Mouse (Mus musculus): ENCODE measurements around the gene Gm45808.
"Not testable (repeated sequence)": the region's sequence is repeated elsewhere in the genome, so short reads cannot be mapped to it uniquely, and the experiment has no call there.

The Gm45808 gene

DNA sequence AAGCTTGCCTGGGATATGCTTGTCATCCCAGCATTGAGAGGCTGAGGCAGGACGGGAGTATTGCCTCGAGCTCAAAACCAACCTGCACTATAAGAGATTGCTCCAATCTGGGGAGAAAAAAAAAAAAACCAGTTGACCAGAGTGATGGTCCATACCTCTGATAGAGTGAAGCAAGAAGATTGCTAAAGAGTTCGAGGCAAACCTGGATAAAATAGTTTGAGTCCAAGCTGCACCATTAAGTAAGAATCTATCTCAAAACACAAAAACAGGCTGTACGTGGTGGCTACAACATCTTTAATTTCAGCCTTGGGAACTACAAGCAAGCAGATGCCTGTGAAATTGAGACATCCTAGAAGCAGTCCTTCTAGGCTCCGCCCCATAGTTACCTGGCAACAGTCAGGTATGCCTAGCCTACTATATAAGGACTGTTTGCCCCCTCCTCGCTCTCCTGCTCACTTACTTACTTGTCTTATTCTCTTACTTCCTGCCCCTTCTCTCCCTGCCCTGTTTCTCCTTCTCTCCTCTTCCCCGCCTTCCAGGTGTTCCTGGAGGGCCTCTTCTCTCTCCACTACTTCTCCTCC, 19.4 kb downstream of the Gm45808 start:
- in situ Hi-C loops (cut with MboI): no loop called here

DNA sequence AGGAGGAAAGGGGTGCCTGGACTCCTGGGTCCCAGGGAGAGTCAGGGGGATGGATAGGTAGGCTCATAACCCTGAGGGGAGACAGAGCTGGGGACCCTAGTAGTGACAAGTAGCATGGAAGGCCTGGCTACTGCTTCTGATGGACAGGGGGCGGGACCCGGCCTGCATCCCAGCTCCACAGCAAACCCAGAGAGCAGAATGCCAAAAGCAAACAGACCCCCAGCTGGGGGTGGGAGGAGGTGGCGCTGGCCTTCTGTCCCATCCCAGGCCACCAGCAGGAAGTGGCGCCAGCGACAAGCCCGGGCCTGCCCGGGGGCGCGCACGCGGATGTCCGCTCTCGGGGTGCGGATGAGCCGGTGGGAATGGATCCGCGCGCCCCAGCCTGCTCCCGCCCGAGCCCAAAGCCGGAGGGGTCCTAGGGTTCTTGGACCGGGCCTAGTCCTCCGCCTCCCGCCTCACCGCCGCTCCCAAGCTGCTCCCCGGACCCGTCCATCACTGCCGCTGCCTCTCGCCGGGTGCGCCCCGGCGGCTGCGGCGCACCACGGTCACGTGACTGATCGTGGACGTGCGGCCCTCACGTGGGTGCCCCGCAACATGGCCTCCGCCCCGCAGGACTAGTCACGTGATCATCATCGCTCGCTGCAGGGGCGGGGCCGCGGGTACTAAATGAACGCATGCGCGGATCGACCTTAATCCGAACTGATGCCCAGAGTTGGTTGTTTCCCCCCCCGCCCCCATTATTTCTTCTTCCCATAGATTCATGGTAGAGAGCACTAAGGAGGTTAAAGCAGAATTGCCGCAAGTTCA, 20.1 kb downstream of the Gm45808 start, which contains the start of gene Bax:
Bax (minus strand) TSS at position 616 of the 807 bp plus-strand sequence.
- in situ Hi-C loops (cut with MboI): no loop called here

DNA sequence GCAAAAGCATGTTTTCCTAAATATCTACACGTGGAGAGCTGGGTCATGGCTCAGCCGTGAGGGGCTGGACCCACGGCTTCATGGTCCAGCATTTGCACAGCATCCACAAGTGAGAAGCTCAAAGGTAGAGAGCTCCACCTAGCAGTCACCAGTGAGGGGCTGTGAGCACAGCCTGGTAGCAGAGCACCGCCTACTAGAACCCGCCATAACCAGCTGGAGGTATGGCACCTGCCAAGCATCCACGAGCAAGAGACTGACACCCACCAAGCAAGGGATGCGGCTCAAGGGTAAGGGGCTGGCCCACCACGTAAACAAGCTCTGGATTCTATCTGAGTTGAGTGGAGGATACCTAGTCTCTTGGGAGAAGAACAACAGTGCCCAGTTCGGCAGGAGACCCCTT, 21.1 kb downstream of the Gm45808 start:
- in situ Hi-C loops (cut with MboI): no loop called here

DNA sequence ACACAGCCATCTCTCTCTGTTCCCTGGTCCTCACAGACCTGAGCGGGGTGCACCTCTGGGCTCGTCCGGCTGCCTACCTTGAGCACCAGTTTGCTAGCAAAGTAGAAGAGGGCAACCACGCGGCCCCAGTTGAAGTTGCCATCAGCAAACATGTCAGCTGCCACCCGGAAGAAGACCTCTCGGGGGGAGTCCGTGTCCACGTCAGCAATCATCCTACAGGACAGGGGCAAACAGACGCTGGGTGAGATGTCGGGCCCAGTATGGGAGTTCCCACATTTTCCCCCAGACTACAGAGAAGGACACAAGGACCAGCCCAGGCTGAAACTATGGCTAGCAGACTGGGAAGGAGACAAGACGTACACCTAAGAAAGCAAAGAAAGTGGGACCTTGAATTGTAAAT, 21.5 kb downstream of the Gm45808 start:
- in situ Hi-C loops (cut with MboI): no loop called here

DNA sequence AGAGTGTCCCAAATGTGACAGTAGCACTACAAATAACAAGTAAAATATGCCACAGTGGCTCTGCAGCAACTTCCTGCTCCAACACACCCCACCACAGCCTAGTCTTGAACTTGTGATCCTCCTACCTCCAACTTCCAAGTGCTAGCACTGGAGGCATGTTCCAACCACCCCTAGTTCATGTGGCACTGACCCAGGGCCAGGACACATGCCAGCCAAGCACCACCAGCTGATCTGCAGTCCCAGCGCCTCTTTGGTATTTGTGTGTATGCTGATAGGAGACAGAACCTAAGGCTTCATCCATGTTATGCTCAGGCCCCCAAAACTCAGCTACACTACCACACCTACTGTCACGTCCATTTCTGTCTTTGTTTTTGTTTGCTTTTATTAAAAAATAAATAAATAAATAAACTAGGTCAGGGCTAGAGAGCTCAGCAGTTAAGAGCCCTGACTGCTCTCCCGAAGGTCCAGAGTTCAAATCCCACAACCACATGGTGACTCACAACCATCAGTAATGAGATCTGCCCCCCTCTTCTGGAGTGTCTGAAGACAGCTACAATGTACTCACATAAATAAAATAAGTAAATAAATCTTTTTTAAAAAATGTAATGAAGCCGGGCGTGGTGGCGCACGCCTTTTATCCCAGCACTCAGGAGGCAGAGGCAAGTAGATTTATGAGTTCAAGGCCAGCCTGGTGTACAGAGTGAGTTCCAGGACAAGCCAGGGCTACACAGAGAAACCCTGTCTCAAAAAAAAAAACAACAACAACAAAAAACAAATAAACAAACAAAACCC, 22.4 kb downstream of the Gm45808 start:
- in situ Hi-C loops (cut with MboI): no loop called here

DNA sequence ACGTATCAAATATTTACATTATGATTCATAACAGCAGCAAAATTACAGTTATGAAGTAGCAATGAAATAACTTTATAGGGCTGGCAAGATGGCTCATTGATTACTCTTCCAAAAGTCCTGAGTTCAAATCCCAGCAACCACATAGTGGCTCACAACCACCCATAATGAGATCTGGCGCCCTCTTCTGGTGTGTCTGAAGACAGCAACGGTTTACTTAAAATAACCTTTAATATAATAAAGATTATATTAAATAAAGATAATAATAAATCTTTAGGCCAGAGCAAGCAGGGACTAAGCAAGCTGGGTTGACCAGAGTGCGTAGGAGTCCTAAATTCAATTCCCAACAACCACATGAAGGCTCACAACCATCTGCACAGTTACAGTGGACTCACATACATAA, 23.7 kb downstream of the Gm45808 start:
- in situ Hi-C loops (cut with MboI): not testable (repeated sequence)

DNA sequence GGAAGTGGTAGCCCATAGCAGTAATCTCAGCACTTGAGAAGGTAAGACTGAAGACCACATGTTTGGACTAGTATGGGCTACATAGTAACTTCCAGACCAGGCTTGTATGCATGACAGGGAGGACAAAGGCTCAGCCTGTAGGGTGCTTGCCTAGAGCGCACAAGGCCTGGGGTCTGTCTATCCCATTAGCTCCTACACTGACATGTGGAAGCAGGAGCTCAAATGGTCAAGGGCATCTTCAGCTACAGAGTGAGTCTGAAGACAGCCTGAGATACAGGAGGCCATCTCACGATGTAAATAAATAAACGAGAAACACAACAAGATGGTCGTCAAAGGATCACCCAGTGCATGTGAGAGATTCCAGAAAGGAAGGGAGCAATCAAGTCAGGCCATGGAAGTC, 24.3 kb downstream of the Gm45808 start:
- in situ Hi-C loops (cut with MboI): no loop called here

DNA sequence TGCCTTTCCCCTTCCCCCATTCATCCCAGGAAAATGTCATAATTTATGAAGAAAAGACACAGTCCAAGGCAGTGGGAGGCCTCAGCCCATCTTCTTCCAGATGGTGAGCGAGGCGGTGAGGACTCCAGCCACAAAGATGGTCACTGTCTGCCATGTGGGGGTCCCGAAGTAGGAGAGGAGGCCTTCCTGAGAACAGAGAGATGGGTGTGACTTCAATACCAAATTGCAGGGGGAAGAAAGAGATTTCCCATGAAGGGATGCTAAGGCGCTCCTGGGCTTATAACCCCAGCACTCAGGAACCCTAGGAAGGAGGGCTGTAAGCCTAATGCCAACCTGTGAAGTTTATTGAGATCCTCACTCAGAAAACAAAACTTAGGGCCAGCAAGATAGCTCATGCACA, 24.8 kb downstream of the Gm45808 start:
- in situ Hi-C loops (cut with MboI): no loop called here

DNA sequence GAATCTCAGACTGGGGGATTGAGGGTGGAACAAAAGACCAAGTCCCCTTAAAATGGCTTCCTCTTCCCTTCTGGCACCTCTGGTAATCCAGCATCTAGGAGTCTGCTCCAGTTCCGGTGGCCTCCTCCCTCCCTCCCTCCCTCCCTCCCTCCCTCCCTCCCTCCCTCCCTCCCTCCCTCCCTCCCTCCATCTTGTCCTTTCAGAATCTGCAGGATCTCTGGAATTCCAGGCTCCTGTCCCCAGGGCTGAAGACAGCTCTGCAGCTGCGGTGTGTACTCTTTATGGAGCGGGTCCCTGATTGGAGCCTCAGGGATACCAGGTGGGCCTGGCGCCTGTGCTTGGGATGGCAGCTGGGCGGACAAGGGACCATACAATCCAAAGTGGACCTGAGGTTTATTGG, 25.3 kb downstream of the Gm45808 start:
- in situ Hi-C loops (cut with MboI): no loop called here

DNA sequence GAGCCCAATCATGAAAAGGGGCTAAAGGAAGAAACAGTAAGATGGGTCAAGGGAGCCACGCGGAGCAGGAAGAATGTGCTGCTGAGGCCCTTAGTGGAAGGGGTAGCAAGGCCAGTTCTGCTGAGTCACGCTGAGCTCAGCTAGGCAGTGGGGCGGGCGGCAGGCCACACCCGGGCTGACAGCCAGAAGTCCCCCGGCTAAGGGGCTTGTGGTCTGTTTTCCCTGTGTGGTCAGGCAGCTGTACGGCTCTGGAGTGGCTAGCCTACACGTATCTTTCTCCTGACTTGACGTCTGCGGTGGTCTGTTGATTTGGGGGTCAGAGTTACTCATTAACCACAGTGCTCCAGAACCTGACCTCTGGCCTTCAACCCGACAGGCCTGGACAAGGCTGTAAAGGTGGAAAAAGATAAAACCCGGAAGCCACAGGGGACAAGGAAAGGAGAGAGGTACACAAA, 25.7 kb downstream of the Gm45808 start:
- in situ Hi-C loops (cut with MboI): no loop called here

DNA sequence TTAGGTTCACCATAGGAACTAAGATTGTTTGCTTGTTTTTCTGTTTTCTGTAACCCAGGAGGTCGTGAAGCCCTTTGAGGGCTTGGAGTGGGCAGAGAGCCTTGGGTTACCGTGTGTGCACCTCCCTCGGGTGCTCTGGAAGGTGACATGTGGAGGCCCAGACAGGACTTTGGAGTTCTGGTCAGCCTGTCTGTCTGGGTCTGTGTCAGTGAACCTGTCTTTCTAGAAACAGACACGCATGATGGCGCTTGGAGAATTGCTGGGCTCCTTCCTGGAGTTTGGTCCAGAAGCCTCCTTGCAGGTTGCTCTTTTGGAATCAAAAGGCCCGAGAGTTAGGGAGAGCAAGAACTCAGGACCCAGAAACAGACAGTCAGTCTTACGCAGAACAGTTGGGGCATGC, 26.2 kb downstream of the Gm45808 start:
- in situ Hi-C loops (cut with MboI): no loop called here

DNA sequence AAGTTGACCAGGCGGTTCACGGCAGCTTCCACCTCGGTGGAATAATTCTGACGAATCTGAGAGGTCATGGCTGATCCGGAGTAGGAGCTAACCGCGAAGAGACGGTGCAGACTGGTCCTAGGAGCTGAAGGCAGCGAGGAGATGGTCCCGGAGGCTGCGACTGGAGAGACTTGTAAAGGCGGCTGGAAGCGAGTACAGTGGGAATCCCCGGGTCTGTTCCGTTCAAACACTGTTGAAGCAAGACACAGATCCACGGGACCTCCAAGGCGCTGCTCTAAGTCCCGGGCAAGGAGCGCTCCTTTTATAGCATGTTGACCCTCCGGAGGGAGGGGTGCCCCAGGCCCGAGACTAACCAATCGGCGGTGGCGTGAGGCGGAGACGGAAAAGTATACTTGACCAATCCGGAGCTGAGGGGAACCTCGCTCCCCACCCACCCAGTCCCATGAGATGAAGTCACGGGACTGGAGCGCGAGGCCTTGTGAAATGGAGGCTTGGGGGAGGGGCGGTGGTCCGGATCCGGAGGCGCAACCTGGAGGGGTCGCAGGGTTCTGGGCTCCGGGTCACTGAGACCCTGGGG, 27.0 kb downstream of the Gm45808 start, which contains the start of gene Ftl1:
Ftl1 (minus strand) TSS at position 321 of the 577 bp plus-strand sequence.
- in situ Hi-C loops (cut with MboI): not testable (repeated sequence)

DNA sequence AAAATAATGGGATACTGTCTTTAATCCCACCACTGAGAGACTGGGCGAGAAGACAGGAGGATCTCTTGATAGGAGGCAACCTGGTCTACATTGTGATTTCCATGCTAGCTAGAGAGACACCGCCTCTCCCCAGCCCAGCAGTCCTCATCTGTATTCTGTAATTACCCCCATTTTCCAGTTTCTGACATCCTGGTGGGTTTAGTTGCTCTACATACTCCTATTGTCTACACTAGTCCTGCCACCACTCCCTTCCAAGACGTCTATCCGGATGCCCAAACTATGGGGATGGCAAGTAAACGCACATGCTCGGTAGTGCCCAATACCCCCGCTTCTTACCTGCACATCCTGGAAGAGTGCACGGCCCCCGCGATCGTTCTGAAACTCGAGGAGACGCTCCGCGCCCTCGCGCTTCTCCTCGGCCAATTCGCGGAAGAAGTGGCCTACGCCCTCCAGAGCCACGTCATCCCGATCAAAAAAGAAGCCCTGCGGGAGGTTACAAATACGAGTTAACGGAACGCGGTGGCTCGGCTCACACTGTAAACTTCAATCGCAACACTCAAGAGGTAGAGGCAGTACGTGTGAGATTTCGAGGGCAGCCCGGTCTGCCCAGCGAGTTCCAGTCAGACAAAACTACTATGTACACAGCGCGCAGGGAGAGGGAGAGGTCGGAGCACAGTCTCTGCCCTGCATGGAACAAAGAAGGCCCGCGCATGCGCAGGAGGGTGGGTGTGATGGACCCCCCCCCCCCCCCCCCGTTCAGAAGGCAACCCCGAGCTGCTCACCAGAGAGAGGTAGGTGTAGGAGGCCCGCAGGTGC, 27.7 kb downstream of the Gm45808 start:
- in situ Hi-C loops (cut with MboI): no loop called here

DNA sequence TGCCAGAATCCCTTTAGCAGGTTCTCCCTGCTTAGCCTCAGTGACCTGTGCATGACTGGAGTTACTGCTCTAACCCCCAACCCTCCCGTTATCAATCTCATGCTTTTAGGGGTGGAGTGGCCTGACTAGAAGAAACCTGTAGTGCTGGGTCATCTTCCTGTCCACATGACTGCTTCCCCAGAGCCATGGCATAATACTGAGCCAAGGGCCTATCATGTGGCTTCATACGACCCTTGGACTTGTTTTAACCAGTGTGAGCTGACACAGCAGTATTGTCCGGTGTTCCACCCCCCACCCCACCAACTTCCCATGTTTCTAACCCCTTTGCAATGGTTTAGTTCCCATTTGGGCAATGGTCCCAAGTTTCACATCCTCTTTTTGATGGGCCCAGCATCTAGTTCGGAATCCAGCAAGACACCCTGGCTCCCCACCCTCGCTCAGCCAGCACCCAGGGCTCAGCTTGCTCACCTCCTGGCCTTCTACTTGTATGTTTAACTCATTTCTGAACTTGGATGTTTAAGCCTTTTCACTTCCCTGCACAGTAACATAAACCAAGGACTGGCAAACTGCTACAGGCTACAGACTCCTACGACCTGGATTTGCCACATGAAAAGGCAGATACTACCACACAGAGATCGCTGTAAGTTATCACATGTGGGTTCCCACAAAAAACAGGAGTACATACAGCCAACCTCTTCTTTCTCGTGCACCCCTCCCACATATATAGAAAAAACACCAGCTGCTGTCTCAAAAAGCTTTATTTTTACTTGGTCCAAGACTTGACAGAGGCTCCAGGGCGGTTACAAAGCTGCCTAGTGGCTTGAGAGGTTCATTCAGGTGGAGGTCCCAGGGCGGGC, 29.2 kb downstream of the Gm45808 start:
- in situ Hi-C loops (cut with MboI): no loop called here

DNA sequence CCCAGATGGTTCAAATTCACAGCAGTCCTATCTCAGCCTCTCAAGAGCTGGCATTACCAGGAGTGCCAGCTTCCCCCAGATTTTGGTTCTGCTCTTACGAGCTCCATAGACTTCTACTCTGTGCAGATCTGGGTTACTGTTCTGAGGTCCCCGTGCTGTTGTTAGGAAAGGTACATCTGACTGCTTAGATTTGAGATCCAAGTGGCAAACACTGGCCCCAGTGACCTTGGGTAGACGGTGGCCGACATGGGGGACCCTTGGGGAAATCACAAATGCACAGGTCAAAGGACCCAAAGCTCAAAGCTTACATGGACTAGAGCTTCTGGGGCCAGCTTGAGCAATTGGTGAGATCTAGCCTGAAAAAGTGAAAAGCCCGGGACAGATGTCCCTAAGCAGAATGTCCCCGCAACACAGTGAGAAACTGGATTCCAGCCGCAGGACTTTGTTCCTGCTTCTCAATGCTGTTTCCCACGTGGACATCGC, 29.8 kb downstream of the Gm45808 start:
- in situ Hi-C loops (cut with MboI): no loop called here

DNA sequence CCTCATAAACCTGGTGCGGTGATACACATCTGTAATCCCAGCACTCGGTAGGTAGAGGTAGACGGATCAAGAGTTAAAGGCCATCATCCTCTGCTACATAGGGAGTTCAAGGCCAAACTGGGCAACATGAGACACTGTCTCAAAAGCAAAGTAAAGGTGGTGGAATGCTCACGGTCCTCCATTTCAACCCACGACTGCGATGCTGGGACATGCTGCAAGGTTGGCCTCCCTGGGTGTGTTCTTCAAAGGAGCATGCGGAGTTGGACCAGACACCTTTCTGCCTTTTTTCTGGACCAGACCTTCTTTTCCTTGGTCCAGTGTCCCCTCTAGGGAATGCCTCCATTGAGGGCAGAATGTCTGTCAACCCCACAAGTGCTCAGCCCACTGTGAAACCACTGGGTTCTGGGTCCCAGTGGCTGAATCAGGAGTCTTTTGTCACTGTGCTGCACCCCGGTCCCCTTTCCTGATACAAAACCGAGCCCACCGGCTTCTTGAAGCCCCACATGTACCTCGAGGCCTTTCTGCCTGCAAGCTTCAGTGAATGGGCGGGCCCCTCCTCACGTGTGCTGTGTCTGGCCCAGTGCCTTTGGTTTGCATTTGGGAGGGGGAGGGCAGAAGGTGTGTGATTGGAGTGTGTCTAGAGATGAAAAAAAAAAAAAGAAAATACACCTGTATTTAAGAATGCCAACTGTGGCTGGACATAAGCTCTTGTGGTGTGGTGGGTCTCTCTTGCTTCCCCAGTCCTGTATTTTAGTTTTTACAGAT, 30.5 kb downstream of the Gm45808 start:
- in situ Hi-C loops (cut with MboI): no loop called here

DNA sequence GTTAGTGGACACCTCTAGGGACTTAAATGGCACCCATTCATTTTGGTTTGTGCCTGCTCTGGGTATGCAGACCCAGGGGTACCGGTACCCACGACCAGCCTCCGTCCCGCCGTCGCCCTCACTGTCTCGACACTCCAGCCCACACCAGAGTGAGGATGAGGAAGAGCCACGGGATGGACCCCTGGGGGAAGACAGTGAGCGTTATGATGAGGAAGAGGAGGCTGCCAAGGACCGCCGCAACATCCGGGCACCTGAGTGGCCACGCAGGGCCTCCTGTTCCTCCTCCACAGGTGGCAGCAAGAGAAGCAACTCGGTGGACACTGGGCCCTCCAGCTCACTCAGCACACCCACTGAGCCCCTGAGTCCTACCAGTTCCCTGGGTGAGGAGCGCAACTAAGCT, 31.6 kb downstream of the Gm45808 start:
- in situ Hi-C loops (cut with MboI): loop anchor here (5.0 kb wide), 1 partner anchor 107 kb away; no protein-coding TSS in a partner anchor

DNA sequence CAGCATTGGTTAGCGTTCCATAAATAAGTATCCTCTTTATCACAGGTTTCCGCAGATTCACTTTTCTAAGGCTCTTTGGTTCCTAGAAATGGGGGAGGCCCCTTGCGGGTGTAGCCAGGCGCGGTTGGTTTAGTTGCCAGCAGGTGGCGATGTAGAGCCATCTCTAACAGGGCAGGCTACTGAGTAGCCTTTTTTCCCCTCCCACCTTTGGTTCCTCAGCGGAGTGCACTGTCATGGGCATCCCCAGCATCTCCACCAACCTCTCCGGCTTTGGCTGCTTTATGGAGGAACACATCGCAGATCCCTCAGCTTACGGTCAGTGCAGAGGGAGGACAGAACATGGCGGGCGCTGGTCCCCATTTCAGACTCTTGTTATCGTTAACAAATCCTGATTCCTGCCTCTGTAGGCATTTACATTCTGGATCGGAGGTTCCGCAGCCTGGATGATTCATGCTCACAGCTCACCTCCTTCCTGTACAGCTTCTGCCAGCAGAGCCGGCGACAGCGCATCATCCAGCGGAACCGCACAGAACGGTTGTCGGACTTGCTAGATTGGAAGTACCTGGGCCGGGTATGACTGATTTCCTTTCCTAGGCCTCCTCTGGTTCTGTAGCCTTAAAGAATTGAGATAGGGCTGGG, 35.1 kb downstream of the Gm45808 start:
- in situ Hi-C loops (cut with MboI): loop anchor here (5.0 kb wide), 1 partner anchor 111 kb away; no protein-coding TSS in a partner anchor

DNA sequence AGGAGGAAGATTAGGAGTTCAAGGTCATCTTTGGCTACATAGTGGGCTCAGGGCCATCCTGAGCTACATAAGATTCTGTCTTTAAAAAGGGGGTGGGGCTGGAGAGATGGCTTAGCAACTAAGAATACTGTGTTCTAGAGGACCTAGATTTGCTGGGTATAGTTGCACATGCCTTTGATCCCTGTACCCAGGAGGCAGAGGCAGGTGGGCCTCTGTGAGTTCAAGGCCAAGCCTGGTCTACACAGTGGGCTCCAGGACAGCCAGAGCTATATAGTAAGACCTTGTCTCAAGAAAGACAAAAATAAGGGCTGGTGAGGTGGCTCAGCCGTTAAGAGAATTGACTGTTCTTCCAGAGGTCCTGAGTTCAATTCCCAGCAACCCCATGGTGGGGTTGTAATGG, 36.6 kb downstream of the Gm45808 start:
- in situ Hi-C loops (cut with MboI): loop anchor here (5.0 kb wide), 1 partner anchor 112 kb away; no protein-coding TSS in a partner anchor
